Mouse (Mus musculus): Measurements from ENCODE around the gene Rbp7. TPM values are rescaled to one million over a fixed set of nuclear protein-coding genes. Genes with fewer than 3 reads are reported as not detected.
"Not testable (repeated sequence)": the region's sequence is repeated elsewhere in the genome, so short reads cannot be mapped to it uniquely, and the experiment has no call there.

Rbp7 gene
- polyA plus RNA-seq, 1 experiment from 2014 or later, result not detected

GRCm38 (mm10) chr4:149445868-149446267 lies 8.9 kb downstream of the Rbp7 start:
- peak; percentile 78 for ATAC-seq (ENCODE audit: low read depth)
- 3% methylated on average over 11 of the region's 11 CpGs for WGBS
- Histone ChIP-seq H3K4me1 (ENCODE audit: control insufficient read depth, insufficient read depth, low read length) (peaks cover 16% of the 10 kb centered on the region; the same call in 1 of the 2 replicates), H3K9ac (replicated peaks; ENCODE audit: low read depth, low read length) (0 out of 2 replicates have a peak overlapping the region, but pooled peaks have one; percentile 61), H3K9me3 (ENCODE audit: control insufficient read depth, low read length) (no peaks in the 10 kb centered on the region), H3K36me3 (ENCODE audit: control insufficient read depth, insufficient read depth, low read length) (no peaks in the 10 kb centered on the region), H3K4me2 (ENCODE audit: low read depth, low read length) (peak overlapping the region; percentile 62), H3K27ac (ENCODE audit: low read depth, low read length) (peak overlapping the region; percentile 95), H3K27me3 (ENCODE audit: control insufficient read depth, insufficient read depth, low read length) (no peaks in the 10 kb centered on the region), H3K4me3 (ENCODE audit: low read depth, low read length) (peak overlapping the region; percentile 27; the same call in 1 of the 2 replicates)

- H3K27me3 ChIP-seq (ENCODE audit: control insufficient read depth, insufficient read depth, low read length), result no peaks in the 10 kb centered on the region
- peak overlapping the region; percentile 27 for H3K4me3 ChIP-seq (ENCODE audit: low read depth, low read length)
- no peaks in the 10 kb centered on the region for H3K9me3 ChIP-seq (ENCODE audit: control insufficient read depth, low read length)
- peak overlapping the region; percentile 95 for H3K27ac ChIP-seq (ENCODE audit: low read depth, low read length)
- H3K4me2 ChIP-seq (ENCODE audit: low read depth, low read length), result peak overlapping the region; percentile 62
- peaks cover 16% of the 10 kb centered on the region; the same call in 1 of the 2 replicates for H3K4me1 ChIP-seq (ENCODE audit: control insufficient read depth, insufficient read depth, low read length)
- H3K9ac ChIP-seq (replicated peaks; ENCODE audit: low read depth, low read length), result peak overlapping the region; percentile 61
- H3K36me3 ChIP-seq (ENCODE audit: control insufficient read depth, insufficient read depth, low read length), result no peaks in the 10 kb centered on the region
- ATAC-seq (ENCODE audit: low read depth), result peak; percentile 98
- WGBS, result 0% methylated on average over 36 of the region's 36 CpGs
Measured at GRCm38 (mm10) chr4:149444964-149445701, 9.6 kb downstream of the Rbp7 start.

- Histone ChIP-seq H3K27me3 (ENCODE audit: control insufficient read depth, insufficient read depth, low read length) (no peaks in the 10 kb centered on the region), H3K9ac (replicated peaks; ENCODE audit: low read depth, low read length) (peak overlapping the region; percentile 61; the same call in 1 of the 2 replicates), H3K4me1 (ENCODE audit: control insufficient read depth, insufficient read depth, low read length) (peaks cover 16% of the 10 kb centered on the region; the same call in 1 of the 2 replicates), H3K36me3 (ENCODE audit: control insufficient read depth, insufficient read depth, low read length) (no peaks in the 10 kb centered on the region), H3K27ac (ENCODE audit: low read depth, low read length) (peak overlapping the region; percentile 95), H3K9me3 (ENCODE audit: control insufficient read depth, low read length) (no peaks in the 10 kb centered on the region), H3K4me2 (ENCODE audit: low read depth, low read length) (peak overlapping the region; percentile 62), H3K4me3 (ENCODE audit: low read depth, low read length) (peak overlapping the region; percentile 27; the same call in 1 of the 2 replicates)
- 35% methylated on average over 1 of the region's 1 CpGs for WGBS
- no peak for ATAC-seq (ENCODE audit: low read depth)
Measured at GRCm38 (mm10) chr4:149444465-149444864, 10.3 kb downstream of the Rbp7 start.

GRCm38 (mm10) chr4:149442436-149442835 lies 12.3 kb downstream of the Rbp7 start:
- Histone ChIP-seq H3K4me3 (ENCODE audit: low read depth, low read length) (no peak overlapping the region), H3K27ac (ENCODE audit: low read depth, low read length) (no peak overlapping the region), H3K9ac (replicated peaks; ENCODE audit: low read depth, low read length) (no peak overlapping the region), H3K4me1 (ENCODE audit: control insufficient read depth, insufficient read depth, low read length) (peaks cover 16% of the 10 kb centered on the region; the same call in 1 of the 2 replicates), H3K9me3 (ENCODE audit: control insufficient read depth, low read length) (no peaks in the 10 kb centered on the region), H3K36me3 (ENCODE audit: control insufficient read depth, insufficient read depth, low read length) (no peaks in the 10 kb centered on the region), H3K4me2 (ENCODE audit: low read depth, low read length) (no peak overlapping the region), H3K27me3 (ENCODE audit: control insufficient read depth, insufficient read depth, low read length) (no peaks in the 10 kb centered on the region)
- 70% methylated on average over 3 of the region's 3 CpGs for WGBS
- no peak for ATAC-seq (ENCODE audit: low read depth)

- H3K36me3 ChIP-seq (ENCODE audit: control insufficient read depth, insufficient read depth, low read length), result no peaks in the 10 kb centered on the region
- no peak overlapping the region for H3K9ac ChIP-seq (replicated peaks; ENCODE audit: low read depth, low read length)
- no peak overlapping the region for H3K4me3 ChIP-seq (ENCODE audit: low read depth, low read length)
- H3K9me3 ChIP-seq (ENCODE audit: control insufficient read depth, low read length), result no peaks in the 10 kb centered on the region
- H3K27me3 ChIP-seq (ENCODE audit: control insufficient read depth, insufficient read depth, low read length), result no peaks in the 10 kb centered on the region
- peaks cover 9% of the 10 kb centered on the region; the same call in 1 of the 2 replicates for H3K4me1 ChIP-seq (ENCODE audit: control insufficient read depth, insufficient read depth, low read length)
- H3K4me2 ChIP-seq (ENCODE audit: low read depth, low read length), result no peak overlapping the region
- no peak for ATAC-seq (ENCODE audit: low read depth)
- WGBS, result 47% methylated on average over 8 of the region's 8 CpGs
- no peak overlapping the region for H3K27ac ChIP-seq (ENCODE audit: low read depth, low read length)
Measured at GRCm38 (mm10) chr4:149440576-149440975, 14.2 kb downstream of the Rbp7 start.

GRCm38 (mm10) chr4:149431887-149432286 lies 22.9 kb downstream of the Rbp7 start:
- not testable (repeated sequence) for H3K9ac ChIP-seq (replicated peaks; ENCODE audit: low read depth, low read length); H3K36me3 ChIP-seq (ENCODE audit: control insufficient read depth, insufficient read depth, low read length); H3K27ac ChIP-seq (ENCODE audit: low read depth, low read length); H3K27me3 ChIP-seq (ENCODE audit: control insufficient read depth, insufficient read depth, low read length); H3K4me1 ChIP-seq (ENCODE audit: control insufficient read depth, insufficient read depth, low read length); ATAC-seq (ENCODE audit: low read depth); H3K4me2 ChIP-seq (ENCODE audit: low read depth, low read length); H3K9me3 ChIP-seq (ENCODE audit: control insufficient read depth, low read length); H3K4me3 ChIP-seq (ENCODE audit: low read depth, low read length)
- 84% methylated on average over 1 of the region's 1 CpGs for WGBS

- Histone ChIP-seq H3K9ac (replicated peaks; ENCODE audit: low read depth, low read length) (no peak overlapping the region), H3K27me3 (ENCODE audit: control insufficient read depth, insufficient read depth, low read length) (no peaks in the 10 kb centered on the region), H3K27ac (ENCODE audit: low read depth, low read length) (no peak overlapping the region), H3K9me3 (ENCODE audit: control insufficient read depth, low read length) (no peaks in the 10 kb centered on the region), H3K4me2 (ENCODE audit: low read depth, low read length) (no peak overlapping the region), H3K4me1 (ENCODE audit: control insufficient read depth, insufficient read depth, low read length) (0 out of 2 replicates have a peak, but pooled peaks cover under 1% of the 10 kb centered on the region), H3K4me3 (ENCODE audit: low read depth, low read length) (no peak overlapping the region), H3K36me3 (ENCODE audit: control insufficient read depth, insufficient read depth, low read length) (no peaks in the 10 kb centered on the region)
- ATAC-seq (ENCODE audit: low read depth), result no peak
- 83% methylated on average over 5 of the region's 5 CpGs for WGBS
Measured at GRCm38 (mm10) chr4:149429592-149429991, 25.2 kb downstream of the Rbp7 start.

- H3K4me2 ChIP-seq (ENCODE audit: low read depth, low read length), result peak within 1 kb of the TSS; percentile 85
- ATAC-seq (ENCODE audit: low read depth), result peak; percentile 94
- 0% methylated on average over 48 of the region's 50 CpGs for WGBS
Measured at GRCm38 (mm10) chr4:149426325-149427199, 28.2 kb downstream of the Rbp7 start, which contains the start of gene Ube4b. Gene Ube4b, minus strand, starts transcription at chr4:149426749.

More at GRCm38 (mm10) chr4:149426325-149427199, 28.2 kb downstream of the Rbp7 start, which contains the start of gene Ube4b:
- peak within 1 kb of the TSS; percentile 96 for H3K4me3 ChIP-seq (ENCODE audit: low read depth, low read length)
- H3K9me3 ChIP-seq (ENCODE audit: control insufficient read depth, low read length), result no peaks in the 10 kb centered on the region
- peaks cover 10% of the 10 kb centered on the region; the same call in 1 of the 2 replicates for H3K4me1 ChIP-seq (ENCODE audit: control insufficient read depth, insufficient read depth, low read length)
- no peaks in the 10 kb centered on the region for H3K27me3 ChIP-seq (ENCODE audit: control insufficient read depth, insufficient read depth, low read length)
- no peaks in the 10 kb centered on the region for H3K36me3 ChIP-seq (ENCODE audit: control insufficient read depth, insufficient read depth, low read length)
- peak within 1 kb of the TSS; percentile 86 for H3K9ac ChIP-seq (replicated peaks; ENCODE audit: low read depth, low read length)
- H3K27ac ChIP-seq (ENCODE audit: low read depth, low read length), result peak within 1 kb of the TSS; percentile 95

All from neural tube, embryonic 14.5 days (tissue).